Mouse (Mus musculus) kidney, adult 2 months (tissue): ENCODE measurements around the gene Gria1. TPM values are rescaled to one million over a fixed set of nuclear protein-coding genes. Genes with fewer than 3 reads are reported as not detected.

ENCODE experiments used
- DNase-seq: peaks from one replicate; pipeline ENCODE4 v3.0.0; 2021
- H3K27ac ChIP-seq: fragments of 200-500 bp; 2 replicates; pipeline ENCODE4 v1.5.1; 2012; ENCODE audit warnings: low read depth, low read length, control low read depth, inconsistent platforms; ENCODE audit not compliant: insufficient read depth
- H3K27me3 ChIP-seq: fragments of 200-500 bp; replicated peaks from 2 replicates; pipeline ENCODE4 v1.6.1; 2012; ENCODE audit warnings: mild to moderate bottlenecking, moderate library complexity, low read length, inconsistent platforms; ENCODE audit not compliant: control insufficient read depth, insufficient read depth
- H3K36me3 ChIP-seq: fragments of 200-500 bp; 2 replicates; pipeline ENCODE4 v1.6.1; 2012; ENCODE audit warnings: mild to moderate bottlenecking, moderate library complexity, low read length, inconsistent platforms; ENCODE audit not compliant: control insufficient read depth, insufficient read depth
- H3K4me1 ChIP-seq: fragments of 200-500 bp; 2 replicates; pipeline ENCODE4 v1.6.1; 2011; ENCODE audit warnings: low read length; ENCODE audit not compliant: control insufficient read depth, insufficient read depth
- H3K4me3 ChIP-seq: fragments of 200-500 bp; 2 replicates; pipeline ENCODE4 v1.5.1; 2011; ENCODE audit warnings: mild to moderate bottlenecking, low read depth, low read length, control low read depth; ENCODE audit not compliant: insufficient read depth
- CTCF ChIP-seq: fragments of 200-500 bp; conservative IDR thresholded peaks from 2 replicates; pipeline ENCODE4 v1.5.1; 2011; ENCODE audit warnings: low read depth, mild to moderate bottlenecking, control low read depth, low read length, moderate library complexity, mixed read lengths; ENCODE audit not compliant: insufficient read depth, insufficient read length
- POLR2A ChIP-seq: fragments of 200-500 bp; IDR thresholded peaks from one replicate; pipeline ENCODE4 v1.6.1; 2011; ENCODE audit warnings: low read depth, low read length, control low read depth
- whole genome bisulfite sequencing: fragments of 180-500 bp; shearing (Covaris S2); methylation state at CpG from one replicate; pipeline ENCODE4 v1.1.7; 2018; 5-methylcytosine and 5-hydroxymethylcytosine counted together
- polyA plus RNA-seq: library from polyadenylated mRNA; depleted of rRNA; stranded (reverse); fragments of >200 nt; gene quantifications from 2 replicates; pipeline ENCODE4 v1.2.3, GENCODE M21; 2012

Gria1 gene
- polyA plus RNA-seq, 1 experiment = 0.17 TPM

GRCm38 (mm10) chr11:57306892-57307291, 295.7 kb downstream of the Gria1 start:
- Histone ChIP-seq H3K4me1 (no peaks in the 10 kb centered on the region), H3K27ac (no peak overlapping the region), H3K27me3 (no peaks in the 10 kb centered on the region), H3K36me3 (no peaks in the 10 kb centered on the region), H3K4me3 (no peak overlapping the region)
- no peak for TF ChIP-seq CTCF
- no peak for TF ChIP-seq POLR2A
- 53% methylated on average over 1 of the region's 1 CpGs for WGBS
- DNase-seq = no peak

- H3K4me3 ChIP-seq = no peak overlapping the region
- no peaks in the 10 kb centered on the region for H3K27me3 ChIP-seq
- H3K36me3 ChIP-seq = no peaks in the 10 kb centered on the region
- 73% methylated on average over 3 of the region's 3 CpGs for WGBS
- no peak for DNase-seq
- H3K27ac ChIP-seq = no peak overlapping the region
- H3K4me1 ChIP-seq = no peaks in the 10 kb centered on the region
- TF ChIP-seq POLR2A (no peak), CTCF (no peak)
Observed at GRCm38 (mm10) chr11:57317063-57317462, 305.9 kb downstream of the Gria1 start.

- no peak overlapping the region for H3K4me3 ChIP-seq
- no peak overlapping the region for H3K27ac ChIP-seq
- H3K27me3 ChIP-seq = no peaks in the 10 kb centered on the region
- DNase-seq = no peak
- WGBS = 89% methylated on average over 13 of the region's 13 CpGs
- no peaks in the 10 kb centered on the region for H3K36me3 ChIP-seq
- H3K4me1 ChIP-seq = no peaks in the 10 kb centered on the region
- TF ChIP-seq POLR2A (no peak), CTCF (no peak)
Observed at GRCm38 (mm10) chr11:57317478-57317877, 306.3 kb downstream of the Gria1 start.

- no peak for TF ChIP-seq CTCF
- 79% methylated on average over 3 of the region's 3 CpGs for WGBS
Observed at GRCm38 (mm10) chr11:57319374-57319773, 308.2 kb downstream of the Gria1 start.

GRCm38 (mm10) chr11:57324099-57324498, 312.9 kb downstream of the Gria1 start:
- no peak for DNase-seq
- no peaks in the 10 kb centered on the region for H3K4me1 ChIP-seq
- H3K27ac ChIP-seq = no peak overlapping the region
- no peaks in the 10 kb centered on the region for H3K27me3 ChIP-seq
- no peak overlapping the region for H3K4me3 ChIP-seq
- H3K36me3 ChIP-seq = no peaks in the 10 kb centered on the region
- TF ChIP-seq CTCF (no peak), POLR2A (no peak)
- WGBS = 77% methylated on average over 4 of the region's 4 CpGs

More at GRCm38 (mm10) chr11:57319374-57319773, 308.2 kb downstream of the Gria1 start:
- DNase-seq = no peak
- Histone ChIP-seq H3K4me3 (no peak overlapping the region), H3K27ac (no peak overlapping the region), H3K27me3 (no peaks in the 10 kb centered on the region), H3K4me1 (no peaks in the 10 kb centered on the region), H3K36me3 (no peaks in the 10 kb centered on the region)
